Mouse (Mus musculus) thymus, adult 2 months (tissue): ENCODE measurements around the gene Onecut1.

Source experiments
- CTCF ChIP-seq: fragments of 200-500 bp; IDR thresholded peaks from 2 replicates; pipeline ENCODE4 v1.5.1; 2012; ENCODE audit warnings: mild to moderate bottlenecking, control low read depth, low read length, moderate library complexity, borderline replicate concordance; ENCODE audit not compliant: control insufficient read depth, poor library complexity, insufficient read depth; ENCODE audit errors: extremely low read depth
- POLR2A ChIP-seq: fragments of 200-500 bp; IDR thresholded peaks from 2 replicates; pipeline ENCODE4 v1.6.1; 2012; ENCODE audit warnings: mild to moderate bottlenecking, low read length, control low read depth, moderate library complexity; ENCODE audit not compliant: control insufficient read depth, poor library complexity, insufficient read depth; ENCODE audit errors: extremely low read depth

- TF ChIP-seq POLR2A (no peak), CTCF (no peak)
Measured at GRCm38 (mm10) chr9:74922884-74923283, 61.2 kb downstream of the Onecut1 start.
